Comparison of ENCODE assay signal across 8 mouse cellular contexts in genomic region chr1:153532234-153532841, GRCm38 (mm10). TPM values are rescaled to one million over a fixed set of nuclear protein-coding genes. Genes with fewer than 3 reads are reported as not detected.
DNase-seq lines count a peak whose midpoint lies in the region; ATAC-seq and TF ChIP-seq lines count a peak whose summit lies in the region.

No protein-coding gene starts in this region.

- no peaks in the 10 kb centered on the region for H3K9me3 ChIP-seq in heart, embryonic 10.5 days
- H3K9me3 ChIP-seq in midbrain, embryonic 13.5 days = no peaks in the 10 kb centered on the region

- peak overlapping the region; percentile 86 for H3K27ac ChIP-seq in bone marrow macrophage, adult 2 months (ENCODE audit: insufficient read depth, low read depth, low read length)
- peak overlapping the region; percentile 86 for H3K27ac ChIP-seq in heart, embryonic 10.5 days
- peak overlapping the region; percentile 81 for H3K27ac ChIP-seq in midbrain, embryonic 13.5 days

- DNase-seq in layer of hippocampus, adult 9-11 months = peak; percentile 31
- no peak for DNase-seq in layer of hippocampus, postnatal 36 days
- DNase-seq in heart, embryonic 10.5 days (ENCODE audit: low spot score) = no peak
- peak; percentile 45 to 59 for DNase-seq in kidney, postnatal 4 days
- DNase-seq in thymus, postnatal 4 days = peak; percentile 73
- DNase-seq in adipocyte (ENCODE audit: low spot score) = no peak

- H3K4me3 ChIP-seq in bone marrow macrophage, adult 2 months (ENCODE audit: insufficient read depth, low read length) = peak overlapping the region; percentile 49
- peak overlapping the region; percentile 44 for H3K4me3 ChIP-seq in heart, embryonic 10.5 days
- no peak overlapping the region for H3K4me3 ChIP-seq in midbrain, embryonic 13.5 days (replicated peaks)

- peaks cover 15% of the 10 kb centered on the region for H3K4me1 ChIP-seq in bone marrow macrophage, adult 2 months (ENCODE audit: control insufficient read depth, insufficient read depth, low read length)
- H3K4me1 ChIP-seq in heart, embryonic 10.5 days = peaks cover 10% of the 10 kb centered on the region
- peaks cover 20% of the 10 kb centered on the region for H3K4me1 ChIP-seq in midbrain, embryonic 13.5 days (replicated peaks)

- WGBS in heart, embryonic 10.5 days = 19% methylated on average over 12 of the region's 12 CpGs
- 12% methylated on average over 12 of the region's 12 CpGs for WGBS in midbrain, embryonic 13.5 days

- peak overlapping the region; percentile 34 for H3K4me2 ChIP-seq in midbrain, embryonic 13.5 days (replicated peaks)

- no peaks in the 10 kb centered on the region for H3K27me3 ChIP-seq in heart, embryonic 10.5 days (ENCODE audit: insufficient read depth, poor library complexity, severe bottlenecking)
- no peaks in the 10 kb centered on the region for H3K27me3 ChIP-seq in midbrain, embryonic 13.5 days

- ATAC-seq in midbrain, embryonic 13.5 days = peak; percentile 65

- TF ChIP-seq POLR2A in bone marrow macrophage, adult 2 months (IDR thresholded peaks at IDR 0.05; ENCODE audit: borderline replicate concordance, low read depth, low read length) = no peak

- H3K36me3 ChIP-seq in heart, embryonic 10.5 days = no peaks in the 10 kb centered on the region
- H3K36me3 ChIP-seq in midbrain, embryonic 13.5 days = no peaks in the 10 kb centered on the region

- peak overlapping the region; percentile 52; the same call in 1 of the 2 replicates for H3K9ac ChIP-seq in midbrain, embryonic 13.5 days (replicated peaks)

- TF ChIP-seq CTCF in bone marrow macrophage, adult 2 months (IDR thresholded peaks at IDR 0.05; ENCODE audit: low read depth, low read length) = no peak

RNA-seq across cellular contexts. Expression of gene Npl, which starts 17.5 kb away (rescaled TPM):
- total RNA-seq in layer of hippocampus, postnatal 36 days (2021) = 1 to 10 TPM; 3.5 TPM
- 6.6 and 7.2 TPM in 2 replicates for polyA plus RNA-seq in bone marrow macrophage, adult 2 months (2012; ENCODE audit: insufficient read depth, insufficient read length, missing spikeins)
- polyA plus RNA-seq in heart, embryonic 10.5 days (2016; fragmentation: Nextera tagmentation; extraction: Ambion mirVana) = 8.0 and 8.4 TPM in 2 replicates
- polyA plus RNA-seq in midbrain, embryonic 13.5 days (2015; fragmentation: Nextera tagmentation; extraction: Ambion mirVana) = 10.0 and 12.2 TPM in 2 replicates

RNA-seq across cellular contexts. Expression of gene Dhx9, which starts 44.9 kb away (rescaled TPM):
- 100 to 1,000 TPM; 119 to 124 TPM for total RNA-seq in layer of hippocampus, postnatal 36 days (2021)
- polyA plus RNA-seq in bone marrow macrophage, adult 2 months (2012; ENCODE audit: insufficient read depth, insufficient read length, missing spikeins) = 61.2 and 67.9 TPM in 2 replicates
- polyA plus RNA-seq in heart, embryonic 10.5 days (2016; fragmentation: Nextera tagmentation; extraction: Ambion mirVana) = 22.8 and 25.1 TPM in 2 replicates
- polyA plus RNA-seq in midbrain, embryonic 13.5 days (2015; fragmentation: Nextera tagmentation; extraction: Ambion mirVana) = 51.6 and 53.7 TPM in 2 replicates

Comparison
In these comparisons a context has a peak if more than half of its experiments do, and no peak if none do; other contexts are left out.
1. DNase-seq: peak in layer of hippocampus, adult 9-11 months (single experiment), kidney, postnatal 4 days (2 of 2) and thymus, postnatal 4 days (single experiment); none in layer of hippocampus, postnatal 36 days (0 of 2), heart, embryonic 10.5 days (single experiment) and adipocyte (single experiment).
2. Peak in every context shown above with its lines, with median percentiles within 50 percentile points of each other: H3K27ac ChIP-seq.